Mouse (Mus musculus) heart, adult 11 months (tissue): ENCODE measurements around the gene Prkar1a.

ENCODE experiments used
- DNase-seq: peaks from one replicate; pipeline ENCODE4 v3.0.0; 2022

Prkar1a gene

GRCm38 (mm10) chr11:109707442-109707841, 58.2 kb downstream of the Prkar1a start:
- no peak for DNase-seq

DNA sequence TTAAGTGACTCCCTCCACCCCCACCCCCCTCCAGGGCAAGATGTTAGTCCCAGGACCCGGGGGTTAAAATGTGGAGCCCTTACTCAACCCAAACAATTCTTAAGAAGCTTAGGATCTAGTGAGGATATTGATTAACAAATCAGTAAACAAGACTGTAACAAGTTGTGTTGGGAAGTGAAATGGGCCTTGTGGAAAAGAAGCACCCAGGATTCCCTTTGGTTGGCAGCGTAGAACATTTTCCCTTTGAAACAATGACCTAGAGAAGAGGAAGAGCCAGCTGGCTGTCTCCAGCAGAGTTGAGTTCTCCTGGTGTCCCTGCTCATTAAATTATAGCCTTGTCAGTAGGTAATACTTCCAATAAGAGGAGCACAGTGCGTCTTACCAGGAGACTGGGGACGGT, 59.6 kb downstream of the Prkar1a start:
- DNase-seq, result no peak

DNA sequence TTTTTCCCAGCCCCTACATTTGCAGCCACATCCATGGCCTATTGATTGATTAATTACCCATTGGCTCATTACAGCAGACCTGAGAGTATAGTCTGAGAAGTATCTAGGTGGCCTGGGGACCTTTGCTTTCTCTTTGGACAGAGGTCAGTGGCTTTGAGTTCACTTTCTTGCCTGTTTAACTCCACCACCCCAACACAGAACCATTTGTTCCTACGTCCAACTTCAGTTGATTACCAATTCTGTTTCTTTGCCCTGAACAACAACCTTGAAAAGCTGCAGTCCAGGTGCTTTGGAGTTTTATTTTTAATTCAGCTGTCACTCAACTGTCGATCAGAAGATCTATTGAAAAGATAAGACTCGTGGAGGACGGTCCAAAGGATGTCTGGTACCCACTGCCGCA, 60.3 kb downstream of the Prkar1a start:
- no peak for DNase-seq

- DNase-seq, result peak; percentile 93
Measured at GRCm38 (mm10) chr11:109714341-109715247, 65.4 kb downstream of the Prkar1a start.

GRCm38 (mm10) chr11:109715311-109715781, 66.1 kb downstream of the Prkar1a start:
- DNase-seq, result peak; percentile 85

- DNase-seq, result peak; percentile 91
Measured at GRCm38 (mm10) chr11:109716981-109717380, 67.8 kb downstream of the Prkar1a start.

- peak; percentile 93 for DNase-seq
Measured at GRCm38 (mm10) chr11:109717448-109717847, 68.2 kb downstream of the Prkar1a start.

- DNase-seq, result peak; percentile 93
Measured at GRCm38 (mm10) chr11:109717966-109718895, 69.0 kb downstream of the Prkar1a start.
